Mouse (Mus musculus) midbrain, embryonic 12.5 days (tissue): Measurements from ENCODE around the gene Arhgef3. TPM values are rescaled to one million over a fixed set of nuclear protein-coding genes. Genes with fewer than 3 reads are reported as not detected.
A peak's percentile ranks its signal among the peaks of the same experiment; 100 is the strongest.

Source experiments
- ATAC-seq: fragments of 200-750 bp; cut with Nextera tagmentation; 2 replicates; pipeline ENCODE4 v1.8.0; 2017; ENCODE audit warnings: low read depth, moderate TSS enrichment, moderate library complexity; ENCODE audit not compliant: low FRiP score
- H3K27ac ChIP-seq: fragments of 300-500 bp; sonication (generic); replicated peaks from 2 replicates; pipeline ENCODE4 v1.5.1; 2016; ENCODE audit warnings: mild to moderate bottlenecking
- H3K27me3 ChIP-seq: fragments of 300-500 bp; sonication (generic); 2 replicates; pipeline ENCODE4 v1.6.1; 2016; ENCODE audit warnings: mild to moderate bottlenecking
- H3K36me3 ChIP-seq: fragments of 300-500 bp; sonication (generic); 2 replicates; pipeline ENCODE4 v1.6.1; 2016
- H3K4me1 ChIP-seq: fragments of 300-500 bp; sonication (generic); 2 replicates; pipeline ENCODE4 v1.6.1; 2016
- H3K4me2 ChIP-seq: fragments of 300-500 bp; sonication (generic); replicated peaks from 2 replicates; pipeline ENCODE4 v1.6.1; 2016; ENCODE audit warnings: mild to moderate bottlenecking, moderate library complexity
- H3K4me3 ChIP-seq: fragments of 300-500 bp; sonication (generic); 2 replicates; pipeline ENCODE4 v1.5.1; 2016; ENCODE audit warnings: mild to moderate bottlenecking
- H3K9ac ChIP-seq: fragments of 300-500 bp; sonication (generic); replicated peaks from 2 replicates; pipeline ENCODE4 v1.6.1; 2016; ENCODE audit warnings: mild to moderate bottlenecking, moderate library complexity
- H3K9me3 ChIP-seq: fragments of 300-500 bp; sonication (generic); 2 replicates; pipeline ENCODE4 v1.6.1; 2016; ENCODE audit warnings: mild to moderate bottlenecking
- WGBS: fragments of 180-500 bp; shearing (Covaris S2); methylation state at CpG from one replicate; pipeline ENCODE4 v1.1.7; 2016; 5-methylcytosine and 5-hydroxymethylcytosine counted together
- polyA plus RNA-seq: library from polyadenylated mRNA; unstranded; fragments of >200 nt; fragmentation: Nextera tagmentation; extraction: Ambion mirVana; gene quantifications from 2 replicates; pipeline ENCODE4 v1.2.1, GENCODE M21; 2016

Gene Arhgef3
- polyA plus RNA-seq, 1 experiment from 2014 or later = 2.2 TPM

DNA sequence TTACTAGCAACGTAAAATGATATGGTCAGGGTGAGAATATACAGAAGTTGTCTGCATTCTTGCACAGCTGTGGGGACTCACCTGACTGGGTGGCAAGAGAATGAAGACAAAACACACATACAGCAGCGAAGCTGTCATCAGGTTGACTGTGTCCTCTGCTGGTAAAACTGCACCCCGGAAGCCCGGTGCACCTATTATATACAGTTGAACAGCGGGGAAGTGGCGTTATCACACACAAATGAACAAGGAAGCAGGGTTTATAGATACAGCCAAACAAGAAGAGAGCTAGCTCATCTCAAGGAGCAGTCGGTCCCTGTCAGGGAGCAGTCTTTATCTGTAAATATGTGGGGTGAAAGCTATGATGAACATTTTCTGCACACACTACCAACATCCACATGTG is 296.8 kb downstream of the Arhgef3 start:
- Histone ChIP-seq H3K4me3 (no peak overlapping the region), H3K9me3 (peaks cover 6% of the 10 kb centered on the region; the same call in 1 of the 2 replicates), H3K4me2 (no peak overlapping the region), H3K27ac (no peak overlapping the region), H3K9ac (no peak overlapping the region), H3K27me3 (no peaks in the 10 kb centered on the region), H3K36me3 (no peaks in the 10 kb centered on the region), H3K4me1 (no peaks in the 10 kb centered on the region)
- ATAC-seq = no peak
- 89% methylated on average over 7 of the region's 7 CpGs for WGBS

DNA sequence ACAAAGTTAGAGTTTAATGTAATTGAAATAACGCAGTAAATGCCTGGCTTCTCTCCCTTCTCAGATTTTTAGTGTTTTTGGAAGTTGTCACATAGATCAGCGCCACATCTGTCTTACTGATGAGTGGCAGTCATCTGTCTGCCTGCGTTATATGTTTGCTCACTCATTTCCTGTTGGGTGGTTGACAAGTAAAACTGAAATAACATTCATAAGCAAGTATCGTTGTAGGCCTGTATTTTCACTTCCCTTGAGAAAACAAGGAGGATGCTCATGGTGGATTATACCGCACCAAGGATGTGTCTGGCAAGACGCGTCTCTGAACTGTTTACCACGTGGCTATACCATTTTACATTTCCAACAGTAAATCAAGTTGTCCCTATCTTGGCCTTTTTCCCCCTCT is 298.0 kb downstream of the Arhgef3 start:
- H3K27me3 ChIP-seq = no peaks in the 10 kb centered on the region
- no peak overlapping the region for H3K27ac ChIP-seq
- no peak overlapping the region for H3K4me2 ChIP-seq
- 90% methylated on average over 8 of the region's 8 CpGs for WGBS
- no peak overlapping the region for H3K9ac ChIP-seq
- no peaks in the 10 kb centered on the region for H3K4me1 ChIP-seq
- H3K9me3 ChIP-seq = peaks cover 6% of the 10 kb centered on the region; the same call in 1 of the 2 replicates
- H3K36me3 ChIP-seq = no peaks in the 10 kb centered on the region
- ATAC-seq = no peak
- H3K4me3 ChIP-seq = no peak overlapping the region

DNA sequence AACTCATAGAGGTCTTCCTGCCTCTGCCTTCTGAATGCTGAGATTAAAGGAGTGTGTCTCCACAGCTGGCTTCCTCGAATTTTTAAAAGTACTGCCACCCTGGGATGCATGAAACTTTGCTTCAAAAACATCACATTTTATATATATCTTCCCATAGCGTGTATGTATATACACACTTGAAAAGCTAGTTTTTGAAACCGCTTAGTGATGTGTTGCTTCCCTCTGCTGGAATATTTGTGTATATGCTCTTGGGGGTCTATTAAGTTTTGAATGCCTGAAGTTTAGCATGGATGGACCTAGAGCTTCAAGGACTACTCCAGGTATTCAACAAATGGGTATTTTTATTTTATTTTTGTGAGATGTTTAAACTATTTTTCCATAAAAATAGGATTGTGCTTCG is 299.3 kb downstream of the Arhgef3 start:
- 44% methylated on average over 4 of the region's 4 CpGs for WGBS
- Histone ChIP-seq H3K9me3 (peaks cover 6% of the 10 kb centered on the region; the same call in 1 of the 2 replicates), H3K4me1 (no peaks in the 10 kb centered on the region), H3K36me3 (no peaks in the 10 kb centered on the region), H3K27me3 (no peaks in the 10 kb centered on the region), H3K9ac (no peak overlapping the region), H3K4me2 (no peak overlapping the region), H3K27ac (no peak overlapping the region), H3K4me3 (no peak overlapping the region)
- no peak for ATAC-seq

DNA sequence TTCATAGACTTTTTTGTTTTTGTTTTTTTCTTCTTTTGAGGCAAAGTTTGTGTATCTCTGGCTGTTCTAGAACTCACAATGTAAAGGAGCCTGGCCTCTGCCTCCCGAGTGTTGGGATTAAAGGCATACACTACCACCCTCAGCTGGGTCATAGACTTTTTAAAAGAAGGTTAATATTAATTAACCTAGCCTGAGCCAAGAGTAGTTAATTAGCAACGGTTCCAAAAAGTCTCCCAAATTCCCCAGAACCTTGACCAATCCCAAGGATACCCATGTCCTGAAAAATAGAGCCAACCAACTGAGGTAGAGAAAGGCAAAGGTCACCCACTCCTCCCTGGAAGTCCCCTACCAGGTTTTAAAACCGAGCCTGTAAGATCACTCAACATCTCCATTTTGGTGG is 306.1 kb downstream of the Arhgef3 start:
- H3K9me3 ChIP-seq = no peaks in the 10 kb centered on the region

DNA sequence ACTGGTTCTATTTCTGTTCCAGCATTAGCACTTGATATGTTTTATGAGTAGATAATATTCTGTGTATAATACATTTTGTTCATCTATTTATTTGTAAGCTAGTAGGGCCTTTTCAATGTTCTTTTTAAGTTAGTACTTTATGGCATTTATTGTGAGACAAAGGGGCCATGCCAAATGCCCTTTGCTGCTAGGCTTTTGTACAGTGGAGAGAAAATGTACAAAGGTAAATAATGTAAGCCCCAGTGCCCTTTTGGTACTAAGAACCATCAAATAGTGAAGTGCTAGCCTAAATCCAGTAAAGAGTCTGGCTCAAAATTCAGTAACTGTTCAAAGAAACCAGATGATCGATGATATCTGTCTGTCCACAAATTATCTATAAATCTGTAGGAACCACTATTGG is 307.6 kb downstream of the Arhgef3 start:
- Histone ChIP-seq H3K4me1 (no peaks in the 10 kb centered on the region), H3K9ac (no peak overlapping the region), H3K4me2 (no peak overlapping the region), H3K36me3 (no peaks in the 10 kb centered on the region), H3K9me3 (no peaks in the 10 kb centered on the region), H3K4me3 (no peak overlapping the region), H3K27ac (no peak overlapping the region), H3K27me3 (peaks cover 5% of the 10 kb centered on the region)
- WGBS = 100% methylated on average over 1 of the region's 1 CpGs
- no peak for ATAC-seq

More for the DNA sequence above, 306.1 kb downstream of the Arhgef3 start:
- no peaks in the 10 kb centered on the region for H3K27me3 ChIP-seq
- H3K9ac ChIP-seq = no peak overlapping the region
- no peak for ATAC-seq
- H3K4me2 ChIP-seq = no peak overlapping the region
- H3K27ac ChIP-seq = no peak overlapping the region
- H3K4me1 ChIP-seq = no peaks in the 10 kb centered on the region
- H3K36me3 ChIP-seq = no peaks in the 10 kb centered on the region
- WGBS = 78% methylated on average over 3 of the region's 3 CpGs
- no peak overlapping the region for H3K4me3 ChIP-seq

DNA sequence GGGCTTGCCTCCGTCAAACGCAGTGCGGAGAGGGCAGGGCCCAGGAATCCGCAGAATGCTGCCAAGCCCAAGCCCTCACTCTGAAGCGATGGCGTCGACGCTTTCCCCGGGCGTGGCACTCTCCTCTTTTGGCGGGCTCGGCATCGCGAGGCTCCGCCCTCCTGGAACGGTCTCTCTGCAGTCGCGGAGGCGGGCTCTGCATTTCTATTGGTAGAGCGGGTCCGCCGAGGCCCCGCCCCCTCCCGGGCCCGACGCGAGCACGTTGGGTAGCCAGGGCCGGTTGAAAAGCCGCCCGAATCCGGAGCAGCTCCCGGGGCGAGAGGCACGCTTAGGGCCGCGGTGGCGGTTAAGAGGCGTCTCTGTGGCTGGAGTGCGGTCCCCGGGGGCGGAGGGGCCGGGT is 313.9 kb downstream of the Arhgef3 start, which contains the start of gene Fam208a:
Fam208a (plus strand) TSS at position 262 of the 400 bp plus-strand sequence.
- Histone ChIP-seq H3K27ac (peak within 1 kb of the TSS; percentile 99), H3K36me3 (peaks cover 12% of the 10 kb centered on the region), H3K9me3 (peaks cover 11% of the 10 kb centered on the region), H3K9ac (peak within 1 kb of the TSS; percentile 87), H3K4me1 (peaks cover 3% of the 10 kb centered on the region; the same call in 1 of the 2 replicates), H3K27me3 (peaks cover 13% of the 10 kb centered on the region), H3K4me2 (peak within 1 kb of the TSS; percentile 74), H3K4me3 (peak within 1 kb of the TSS; percentile 77)
- WGBS = 2% methylated on average over 43 of the region's 43 CpGs
- ATAC-seq = peak; percentile 94

DNA sequence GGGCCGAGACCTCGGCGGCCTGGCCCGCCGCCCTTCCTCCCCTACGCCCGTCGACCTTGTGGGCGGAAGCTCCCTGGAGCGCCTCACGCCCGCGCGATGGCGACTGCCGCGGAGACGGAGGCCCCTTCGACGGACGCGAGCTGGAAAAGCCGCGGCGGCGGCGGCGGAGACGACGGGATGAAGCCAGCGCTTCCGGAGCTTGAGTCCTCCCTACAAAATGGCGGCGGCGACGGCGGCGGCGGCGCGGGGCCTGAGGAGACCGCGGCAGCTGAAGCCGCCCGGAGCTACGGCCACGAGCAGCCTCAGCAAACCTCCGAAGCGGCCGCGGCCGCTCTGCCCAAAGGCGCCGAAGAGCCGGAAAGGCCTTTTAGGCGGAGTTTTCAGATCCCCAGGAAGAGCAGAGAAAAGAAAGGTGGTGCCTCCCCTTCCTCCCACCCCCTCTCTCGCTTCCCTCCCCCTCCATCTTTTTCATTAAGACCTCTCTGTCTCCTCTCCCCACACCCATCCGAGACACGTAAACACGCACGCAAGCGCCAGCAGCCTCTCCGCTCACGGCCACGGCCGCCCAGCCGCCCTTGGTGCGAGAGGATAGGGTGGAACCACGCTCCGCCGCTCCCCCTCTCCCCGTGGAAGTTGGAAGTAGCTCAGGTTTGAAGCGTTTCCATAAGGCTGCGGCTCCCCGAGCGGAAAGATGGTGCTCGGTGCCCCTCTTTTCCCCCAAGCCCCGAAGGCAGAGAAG is 314.4 kb downstream of the Arhgef3 start:
- WGBS = 1% methylated on average over 77 of the region's 78 CpGs
- H3K9me3 ChIP-seq = peaks cover 11% of the 10 kb centered on the region
- H3K9ac ChIP-seq = peak overlapping the region; percentile 87
- ATAC-seq = peak; percentile 87
- H3K4me3 ChIP-seq = peak overlapping the region; percentile 77
- peak overlapping the region; percentile 74 for H3K4me2 ChIP-seq
- H3K36me3 ChIP-seq = peaks cover 18% of the 10 kb centered on the region
- H3K27me3 ChIP-seq = peaks cover 13% of the 10 kb centered on the region
- peaks cover 3% of the 10 kb centered on the region; the same call in 1 of the 2 replicates for H3K4me1 ChIP-seq
- peak overlapping the region; percentile 99 for H3K27ac ChIP-seq

DNA sequence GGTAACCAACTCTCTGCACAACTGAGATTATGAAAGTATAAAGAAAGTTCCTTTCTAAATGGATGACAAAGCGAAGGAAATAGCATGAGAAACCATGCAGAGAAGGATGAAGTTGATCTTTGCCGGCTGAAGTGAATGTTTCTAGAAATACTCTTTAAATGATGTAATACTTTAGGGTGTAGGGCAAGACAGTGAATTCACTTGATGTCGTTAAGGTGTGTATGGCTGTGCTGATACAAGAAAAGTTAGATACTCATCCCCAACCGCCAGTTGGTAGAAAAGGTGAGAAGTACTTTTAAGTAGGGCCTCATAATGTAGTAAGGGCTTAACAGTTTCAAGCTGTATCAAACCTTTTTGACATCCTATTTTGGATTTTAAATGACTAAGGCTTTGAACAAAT is 315.6 kb downstream of the Arhgef3 start:
- whole genome bisulfite sequencing = 97% methylated on average over 4 of the region's 4 CpGs
- Histone ChIP-seq H3K4me3 (no peak overlapping the region), H3K9ac (no peak overlapping the region), H3K36me3 (peaks cover 21% of the 10 kb centered on the region), H3K4me2 (peak overlapping the region; percentile 26), H3K27ac (no peak overlapping the region), H3K9me3 (peaks cover 11% of the 10 kb centered on the region), H3K4me1 (peaks cover 3% of the 10 kb centered on the region; the same call in 1 of the 2 replicates), H3K27me3 (peaks cover 13% of the 10 kb centered on the region)
- no peak for ATAC-seq

DNA sequence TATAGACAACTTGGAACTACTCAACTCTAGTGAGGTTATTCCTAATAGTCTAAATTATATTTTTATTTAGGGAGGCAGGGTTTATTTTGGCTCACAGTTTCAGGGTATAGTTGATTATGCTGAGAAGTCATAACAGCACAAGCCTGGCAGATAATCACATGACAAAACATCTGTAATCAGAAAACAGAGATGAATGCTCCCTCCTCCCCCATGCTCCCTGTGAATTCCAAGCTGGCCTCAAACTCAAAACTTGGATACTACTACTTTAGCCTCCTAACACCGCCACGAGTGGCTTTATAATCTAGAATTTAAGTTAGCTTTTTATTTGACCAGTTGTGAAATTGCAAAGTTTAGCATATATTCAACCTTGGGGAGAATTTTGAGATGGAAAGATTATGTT is 317.4 kb downstream of the Arhgef3 start:
- Histone ChIP-seq H3K4me2 (no peak overlapping the region), H3K4me3 (no peak overlapping the region), H3K36me3 (peaks cover 21% of the 10 kb centered on the region), H3K27ac (no peak overlapping the region), H3K4me1 (peaks cover 3% of the 10 kb centered on the region; the same call in 1 of the 2 replicates), H3K9me3 (peaks cover 11% of the 10 kb centered on the region), H3K27me3 (peaks cover 11% of the 10 kb centered on the region), H3K9ac (no peak overlapping the region)
- ATAC-seq = no peak
- WGBS = 100% methylated on average over 2 of the region's 2 CpGs

DNA sequence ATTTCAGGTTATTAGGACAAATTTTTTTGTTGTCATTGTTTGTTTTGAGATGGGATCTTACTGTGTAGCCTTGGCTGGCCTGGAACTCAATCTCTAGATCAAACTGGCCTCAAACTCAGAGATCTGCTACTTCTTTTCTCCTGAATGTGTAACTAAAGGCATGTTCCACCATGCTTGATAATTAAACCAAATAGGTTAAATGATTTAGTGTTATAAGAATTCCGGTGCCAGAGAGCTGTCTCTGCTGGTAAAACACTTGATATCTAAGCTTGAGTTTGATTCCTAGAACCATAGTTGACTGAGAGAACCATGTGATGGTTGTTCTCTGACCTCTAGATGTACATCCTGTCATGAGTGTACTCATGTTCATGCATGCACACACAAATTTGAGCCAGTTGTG is 321.4 kb downstream of the Arhgef3 start:
- Histone ChIP-seq H3K9ac (no peak overlapping the region), H3K9me3 (no peaks in the 10 kb centered on the region), H3K4me1 (no peaks in the 10 kb centered on the region), H3K27ac (no peak overlapping the region), H3K36me3 (peaks cover 21% of the 10 kb centered on the region), H3K4me3 (no peak overlapping the region), H3K27me3 (no peaks in the 10 kb centered on the region), H3K4me2 (no peak overlapping the region)
- ATAC-seq = no peak
- WGBS = 94% methylated on average over 1 of the region's 1 CpGs

DNA sequence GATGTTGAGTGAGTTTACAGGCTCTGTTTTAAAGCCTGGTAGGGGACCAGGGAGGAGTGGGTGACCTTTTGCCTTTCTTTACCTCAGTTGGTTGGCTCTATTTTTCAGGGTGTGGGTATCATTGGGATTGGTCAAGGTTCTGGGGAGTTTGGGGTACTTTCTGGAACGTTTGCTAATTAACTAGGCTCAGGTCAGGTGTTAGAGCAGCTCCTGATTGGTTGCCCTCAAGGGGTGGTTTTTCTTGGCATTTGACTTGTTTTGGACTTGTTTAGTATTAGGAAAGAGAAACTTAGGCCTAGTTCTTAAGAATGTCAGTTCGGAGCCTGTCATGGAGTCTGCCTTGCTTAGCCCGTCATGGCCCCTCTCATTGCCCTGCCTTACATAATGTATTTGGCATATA is 322.1 kb downstream of the Arhgef3 start:
- Histone ChIP-seq H3K9ac (no peak overlapping the region), H3K9me3 (no peaks in the 10 kb centered on the region), H3K4me2 (no peak overlapping the region), H3K27ac (no peak overlapping the region), H3K4me1 (no peaks in the 10 kb centered on the region), H3K36me3 (peaks cover 18% of the 10 kb centered on the region), H3K27me3 (no peaks in the 10 kb centered on the region), H3K4me3 (no peak overlapping the region)
- no peak for ATAC-seq
- 85% methylated on average over 3 of the region's 3 CpGs for WGBS

DNA sequence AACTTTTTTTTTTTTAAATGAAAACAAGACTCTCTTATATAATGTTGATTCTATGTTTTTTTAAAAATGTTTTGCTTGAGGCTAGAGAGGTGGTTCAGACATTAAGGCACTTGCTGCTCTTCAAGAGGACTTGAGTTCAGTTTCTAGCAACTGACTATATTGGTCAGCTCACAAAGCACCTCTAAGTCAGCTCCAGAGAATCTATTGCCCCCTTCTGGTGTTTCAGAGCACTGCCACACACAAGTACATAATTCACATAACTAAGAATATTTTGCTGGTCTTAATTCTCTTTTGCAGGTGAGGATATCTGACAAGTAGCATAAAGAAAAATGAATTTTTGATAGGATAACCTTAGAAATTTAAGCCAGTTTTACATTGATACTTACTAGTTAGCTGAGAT is 326.2 kb downstream of the Arhgef3 start:
- H3K36me3 ChIP-seq = peaks cover 20% of the 10 kb centered on the region
- H3K27ac ChIP-seq = no peak overlapping the region
- no peak overlapping the region for H3K9ac ChIP-seq
- no peak overlapping the region for H3K4me2 ChIP-seq
- H3K4me3 ChIP-seq = no peak overlapping the region
- no peaks in the 10 kb centered on the region for H3K9me3 ChIP-seq
- no peaks in the 10 kb centered on the region for H3K4me1 ChIP-seq
- ATAC-seq = no peak
- H3K27me3 ChIP-seq = no peaks in the 10 kb centered on the region
